Mouse (Mus musculus): ENCODE measurements around the gene Plekhm1. TPM values are rescaled to one million over a fixed set of nuclear protein-coding genes. Genes with fewer than 3 reads are reported as not detected.

The Plekhm1 gene
- total and polyA plus RNA-seq, 3 experiments: 3.4 to 10.0 TPM; not detected in 1

- H3K79me2 ChIP-seq (ENCODE audit: control insufficient read depth, insufficient read depth, low read length, poor library complexity): no peaks in the 10 kb centered on the region
- no peak overlapping the region for H3K27ac ChIP-seq (ENCODE audit: control insufficient read depth, low read depth, low read length)
- H3K4me3 ChIP-seq (ENCODE audit: control insufficient read depth in 1 of 2, insufficient read depth in 1 of 2, low read depth in 2 of 2, low read length in 2 of 2): no peak overlapping the region
- DNase-seq (ENCODE audit: low read depth, low spot score): no peak
- H3K9ac ChIP-seq (ENCODE audit: control insufficient read depth, low read depth, low read length, poor library complexity, severe bottlenecking): no peak overlapping the region
- H3K4me1 ChIP-seq (ENCODE audit: control insufficient read depth in 1 of 2, insufficient read depth in 2 of 2, low read length in 2 of 2): no peaks in the 10 kb centered on the region
- H3K36me3 ChIP-seq (ENCODE audit: control insufficient read depth in 1 of 2, insufficient read depth in 2 of 2, low read length in 2 of 2): no peaks in the 10 kb centered on the region; a peak in 1 of 4 replicates
- no peaks in the 10 kb centered on the region for H3K27me3 ChIP-seq (ENCODE audit: control insufficient read depth in 1 of 2, insufficient read depth in 2 of 2, low read length in 2 of 2)
- H3K9me3 ChIP-seq (replicated peaks; ENCODE audit: insufficient read depth, low read length): no peaks in the 10 kb centered on the region
- no peak for TF ChIP-seq KAT2A (conservative IDR thresholded peaks at IDR 0.05; ENCODE audit: low read depth, low read length)
Measured at GRCm38 (mm10) chr11:103372561-103372960, 39.9 kb downstream of the Plekhm1 start.

GRCm38 (mm10) chr11:103372068-103372467, 40.4 kb downstream of the Plekhm1 start:
- H3K4me3 ChIP-seq (ENCODE audit: control insufficient read depth in 1 of 2, insufficient read depth in 1 of 2, low read depth in 2 of 2, low read length in 2 of 2): no peak overlapping the region
- no peaks in the 10 kb centered on the region for H3K27me3 ChIP-seq (ENCODE audit: control insufficient read depth in 1 of 2, insufficient read depth in 2 of 2, low read length in 2 of 2)
- no peak for TF ChIP-seq RAD21 (IDR thresholded peaks at IDR 0.05; ENCODE audit: low read depth, low read length)
- TF ChIP-seq SIN3A (IDR thresholded peaks at IDR 0.05; ENCODE audit: low read length): no peak
- TF ChIP-seq USF1 (IDR thresholded peaks at IDR 0.05; ENCODE audit: low read depth, low read length): no peak
- TF ChIP-seq ZKSCAN1 (IDR thresholded peaks at IDR 0.05; ENCODE audit: low read depth, low read length): no peak
- no peak for TF ChIP-seq TAL1 (IDR thresholded peaks at IDR 0.05; ENCODE audit: low read length)
- TF ChIP-seq TCF12 (IDR thresholded peaks at IDR 0.05; ENCODE audit: low read depth, low read length): no peak
- no peak for TF ChIP-seq MYC (IDR thresholded peaks at IDR 0.05; ENCODE audit: low read depth, low read length)
- no peak for TF ChIP-seq GABPA (IDR thresholded peaks at IDR 0.05; ENCODE audit: low read depth, low read length)
- no peak for TF ChIP-seq CHD1 (IDR thresholded peaks at IDR 0.05; ENCODE audit: low read depth, low read length)
- TF ChIP-seq MAZ (IDR thresholded peaks at IDR 0.05; ENCODE audit: low read depth, low read length): no peak
- TF ChIP-seq MAX (IDR thresholded peaks at IDR 0.05; ENCODE audit: low read length): no peak
- TF ChIP-seq ETS1 (IDR thresholded peaks at IDR 0.05; ENCODE audit: low read depth, low read length): no peak
- TF ChIP-seq CTCF (IDR thresholded peaks at IDR 0.05 in 2 of 3, conservative IDR thresholded peaks at IDR 0.05 in 1 of 3; ENCODE audit: control insufficient read depth in 1 of 3, insufficient read depth in 1 of 3, low read depth in 2 of 3, low read length in 3 of 3, poor library complexity in 1 of 3, severe bottlenecking in 1 of 3): no peak
- DNase-seq (ENCODE audit: low read depth, low spot score): no peak
- no peaks in the 10 kb centered on the region for H3K9me3 ChIP-seq (replicated peaks; ENCODE audit: insufficient read depth, low read length)
- H3K27ac ChIP-seq (ENCODE audit: control insufficient read depth, low read depth, low read length): no peak overlapping the region
- no peaks in the 10 kb centered on the region for H3K4me1 ChIP-seq (ENCODE audit: control insufficient read depth in 1 of 2, insufficient read depth in 2 of 2, low read length in 2 of 2)
- H3K9ac ChIP-seq (ENCODE audit: control insufficient read depth, low read depth, low read length, poor library complexity, severe bottlenecking): no peak overlapping the region
- H3K79me2 ChIP-seq (ENCODE audit: control insufficient read depth, insufficient read depth, low read length, poor library complexity): no peaks in the 10 kb centered on the region
- no peaks in the 10 kb centered on the region; a peak in 1 of 4 replicates for H3K36me3 ChIP-seq (ENCODE audit: control insufficient read depth in 1 of 2, insufficient read depth in 2 of 2, low read length in 2 of 2)

GRCm38 (mm10) chr11:103371222-103371539, 41.3 kb downstream of the Plekhm1 start:
- Histone ChIP-seq H3K36me3 (ENCODE audit: control insufficient read depth in 1 of 2, insufficient read depth in 2 of 2, low read length in 2 of 2) (no peaks in the 10 kb centered on the region; a peak in 1 of 4 replicates), H3K4me1 (ENCODE audit: control insufficient read depth in 1 of 2, insufficient read depth in 2 of 2, low read length in 2 of 2) (no peaks in the 10 kb centered on the region), H3K27me3 (ENCODE audit: control insufficient read depth in 1 of 2, insufficient read depth in 2 of 2, low read length in 2 of 2) (no peaks in the 10 kb centered on the region), H3K4me3 (ENCODE audit: control insufficient read depth in 1 of 2, insufficient read depth in 1 of 2, low read depth in 2 of 2, low read length in 2 of 2) (no peak overlapping the region), H3K9ac (ENCODE audit: control insufficient read depth, low read depth, low read length, poor library complexity, severe bottlenecking) (no peak overlapping the region), H3K9me3 (replicated peaks; ENCODE audit: insufficient read depth, low read length) (no peaks in the 10 kb centered on the region), H3K79me2 (ENCODE audit: control insufficient read depth, insufficient read depth, low read length, poor library complexity) (no peaks in the 10 kb centered on the region), H3K27ac (ENCODE audit: control insufficient read depth, low read depth, low read length) (no peak overlapping the region)
- no peak for TF ChIP-seq ETS1 (IDR thresholded peaks at IDR 0.05; ENCODE audit: low read depth, low read length)
- TF ChIP-seq ZC3H11A (IDR thresholded peaks at IDR 0.05; ENCODE audit: low read depth, low read length): no peak
- TF ChIP-seq E2F4 (IDR thresholded peaks at IDR 0.05; ENCODE audit: borderline replicate concordance, low read depth, low read length): no peak
- TF ChIP-seq TBP (IDR thresholded peaks at IDR 0.05; ENCODE audit: low read depth, low read length): no peak
- TF ChIP-seq EP300 (IDR thresholded peaks at IDR 0.05; ENCODE audit: low read depth in 1 of 2, low read length in 2 of 2): no peak
- TF ChIP-seq CHD1 (IDR thresholded peaks at IDR 0.05; ENCODE audit: low read depth, low read length): no peak
- TF ChIP-seq TCF12 (IDR thresholded peaks at IDR 0.05; ENCODE audit: low read depth, low read length): no peak
- TF ChIP-seq SMC3 (IDR thresholded peaks at IDR 0.05; ENCODE audit: low read depth, low read length): no peak
- no peak for TF ChIP-seq MAZ (IDR thresholded peaks at IDR 0.05; ENCODE audit: low read depth, low read length)
- TF ChIP-seq GABPA (IDR thresholded peaks at IDR 0.05; ENCODE audit: low read depth, low read length): no peak
- no peak for TF ChIP-seq RAD21 (IDR thresholded peaks at IDR 0.05; ENCODE audit: low read depth, low read length)
- no peak for TF ChIP-seq ELF1 (IDR thresholded peaks at IDR 0.05; ENCODE audit: low read depth, low read length)
- TF ChIP-seq POLR2AphosphoS2 (IDR thresholded peaks at IDR 0.05; ENCODE audit: low read length): no peak
- TF ChIP-seq NRF1 (IDR thresholded peaks at IDR 0.05; ENCODE audit: insufficient read depth, low read depth, low read length, poor library complexity, severe bottlenecking): no peak
- no peak for TF ChIP-seq TAL1 (IDR thresholded peaks at IDR 0.05; ENCODE audit: low read length)
- no peak for TF ChIP-seq BHLHE40 (IDR thresholded peaks at IDR 0.05; ENCODE audit: borderline replicate concordance, low read depth, low read length)
- DNase-seq (ENCODE audit: low read depth, low spot score): no peak

All from MEL (cell line).